Mouse (Mus musculus) inflammation-experienced regulatory T-cells, adult 6 months (primary cell): Measurements from ENCODE around the gene Coq2. TPM values are rescaled to one million over a fixed set of nuclear protein-coding genes. Genes with fewer than 3 reads are reported as not detected.
A peak's percentile ranks its signal among the peaks of the same experiment; 100 is the strongest.

Experiments
- ATAC-seq: one replicate; pipeline ENCODE4 v1.8.0; 2017
- polyA plus RNA-seq, 3 experiments: library from polyadenylated mRNA; unstranded; fragments of 100-300 nt; shearing (Covaris generic); gene quantifications; one replicate each; pipeline ENCODE4 v1.2.1; 2017

The Coq2 gene
- polyA plus RNA-seq, 3 experiments from 2014 or later, result 6.8 to 11.9 (median 11.6) TPM

DNA sequence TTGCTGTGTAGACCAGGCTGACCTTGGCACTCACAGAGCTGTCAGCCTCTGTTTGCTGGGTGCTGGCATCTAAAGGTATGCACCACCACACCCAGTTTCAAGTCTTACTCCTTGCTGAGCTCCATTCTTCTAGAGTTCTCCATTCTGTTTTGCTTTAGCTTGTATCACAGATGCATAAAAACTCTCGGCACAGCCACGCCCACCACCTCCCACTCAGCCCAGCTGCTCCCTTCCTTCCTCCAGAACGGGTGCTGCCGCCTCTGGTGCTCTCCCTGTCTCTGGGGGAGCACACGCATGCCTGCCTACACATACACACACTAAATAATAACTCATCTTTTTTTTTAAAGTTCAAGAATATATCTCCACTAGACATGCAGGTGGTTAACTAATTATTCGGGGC, 16.5 kb downstream of the Coq2 start:
- no peak for ATAC-seq

DNA sequence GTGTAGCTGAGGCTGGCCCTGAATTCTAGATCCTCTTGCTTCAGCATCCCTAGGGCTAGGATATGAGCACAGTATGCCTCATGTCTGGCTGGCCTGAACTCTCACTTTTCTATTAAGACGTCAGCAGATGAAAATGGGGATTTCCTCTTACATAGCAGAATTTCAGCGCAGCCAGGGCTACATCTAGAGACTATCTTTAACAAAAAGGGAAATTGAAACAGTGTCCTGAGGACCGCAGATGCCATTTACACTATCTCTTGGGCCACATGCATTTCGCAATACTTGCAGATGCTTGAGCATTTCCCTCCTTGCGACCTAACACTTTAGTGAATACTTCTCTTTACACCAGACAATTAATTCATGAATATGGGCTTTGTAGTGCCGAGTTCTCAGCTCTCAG, 18.6 kb downstream of the Coq2 start:
- no peak for ATAC-seq

DNA sequence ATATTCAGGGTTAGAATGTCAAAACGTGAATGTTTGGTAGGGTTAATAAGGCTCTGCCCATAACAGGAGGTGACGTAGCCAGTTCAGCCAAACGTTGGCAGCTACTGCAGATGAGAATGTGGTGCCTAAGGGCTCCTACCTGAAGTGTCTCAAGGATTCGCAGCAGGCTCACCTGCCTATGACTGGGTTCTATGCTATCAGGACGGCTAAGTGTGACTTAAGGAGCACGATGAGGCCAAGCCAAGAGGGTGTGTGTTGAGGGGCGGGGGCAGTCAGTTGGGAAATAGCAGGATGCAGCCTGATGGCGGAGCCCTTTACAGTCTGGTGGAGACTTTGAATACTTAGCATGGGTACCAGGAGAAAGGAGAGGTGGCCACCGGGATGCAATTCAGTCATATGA, 22.6 kb downstream of the Coq2 start:
- no peak for ATAC-seq

DNA sequence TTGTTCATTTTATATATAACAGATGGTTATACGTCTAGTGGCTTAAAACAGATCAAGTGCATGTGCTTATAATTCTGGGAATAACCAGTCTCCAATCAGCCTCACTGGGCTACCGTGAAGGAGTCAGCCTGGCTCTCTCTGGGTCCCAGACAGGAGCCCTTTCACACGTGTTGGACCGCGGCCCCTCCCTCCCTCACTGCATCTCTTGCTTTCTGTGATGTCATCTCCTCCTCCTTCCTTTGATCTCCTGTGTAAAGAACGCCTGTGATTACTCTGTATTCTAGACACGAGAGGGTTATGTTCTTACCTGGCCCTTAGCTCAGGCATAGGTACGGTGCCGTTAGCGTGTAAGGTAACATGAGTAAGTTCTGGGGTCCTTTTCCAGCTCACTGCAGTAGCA, 23.5 kb downstream of the Coq2 start:
- ATAC-seq, result peak; percentile 94

DNA sequence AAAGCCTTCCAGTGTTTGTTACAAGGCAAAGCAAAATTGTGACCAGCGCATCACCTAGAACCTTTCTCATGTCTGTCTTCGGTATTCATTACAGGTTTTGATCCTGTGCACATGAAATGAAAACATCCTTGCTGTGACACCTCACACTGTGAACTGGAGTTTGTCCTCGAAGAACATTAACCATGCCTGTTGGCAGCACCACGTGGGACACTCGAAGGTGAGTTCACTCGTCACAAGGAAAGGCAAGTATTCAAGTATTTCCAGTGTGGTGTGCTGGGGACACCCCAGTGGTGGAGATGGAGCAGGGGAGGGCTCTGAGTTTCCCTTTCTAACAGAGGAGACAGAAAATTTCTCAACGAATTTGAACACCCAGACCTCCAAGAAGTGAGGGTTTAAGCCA, 24.0 kb downstream of the Coq2 start:
- no peak for ATAC-seq

DNA sequence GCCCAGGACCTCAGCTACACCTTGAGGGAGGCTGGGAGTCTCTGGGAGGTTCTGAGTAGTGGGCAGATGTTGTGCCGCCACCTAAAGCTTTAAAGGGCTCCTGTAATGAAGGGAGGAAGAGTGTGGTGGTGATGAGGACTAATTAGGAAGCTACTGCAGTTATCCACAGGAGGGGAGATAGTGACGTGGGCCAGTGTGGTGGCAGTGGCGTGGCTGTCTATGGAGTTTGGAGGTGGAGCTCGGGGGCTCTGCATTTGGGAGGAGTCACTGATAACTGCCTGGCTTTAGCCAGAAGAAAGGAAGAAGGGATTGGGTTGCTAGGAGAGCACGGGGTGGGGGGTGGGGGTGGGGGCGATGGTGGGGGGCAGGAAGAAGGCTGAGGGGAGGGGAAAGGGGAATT, 26.4 kb downstream of the Coq2 start:
- no peak for ATAC-seq

DNA sequence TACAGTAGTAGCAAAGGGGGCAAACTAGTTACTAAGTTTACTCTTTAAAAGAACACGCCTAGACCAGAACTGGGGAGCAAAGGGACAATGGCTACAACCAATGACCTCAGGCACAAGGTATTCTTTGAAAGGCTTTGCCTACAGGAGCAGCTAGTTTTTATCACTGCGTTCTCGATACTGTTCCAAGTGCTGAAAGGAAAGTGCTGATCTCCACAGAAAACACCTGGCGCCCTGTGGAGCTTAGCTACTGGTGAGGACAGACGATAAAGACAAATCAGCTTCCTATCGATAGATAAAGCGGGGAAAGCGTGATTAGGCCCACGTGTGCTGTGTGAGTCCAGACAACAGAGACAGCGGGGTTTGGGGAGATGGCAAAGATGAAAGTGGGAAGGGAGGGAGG, 26.9 kb downstream of the Coq2 start:
- ATAC-seq, result no peak

DNA sequence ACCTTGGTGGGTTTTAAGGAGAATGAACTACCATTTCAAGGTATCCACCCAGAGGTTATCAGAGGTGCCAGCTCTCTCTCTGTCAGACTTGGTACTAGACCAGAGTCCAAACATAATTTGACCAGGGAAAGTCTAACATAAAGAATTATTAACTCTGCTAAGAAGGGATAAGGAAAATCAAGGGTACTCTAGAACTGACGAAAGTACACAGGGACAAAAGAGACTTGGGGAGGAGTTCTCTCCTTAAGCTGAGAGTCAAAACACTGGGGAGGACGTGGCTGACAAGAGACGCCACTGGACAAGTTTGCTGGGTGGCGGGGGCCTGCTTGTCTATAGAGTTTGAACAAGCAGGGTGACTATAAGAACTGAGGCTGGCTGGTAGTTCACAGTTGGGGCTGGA, 28.4 kb downstream of the Coq2 start:
- no peak for ATAC-seq

DNA sequence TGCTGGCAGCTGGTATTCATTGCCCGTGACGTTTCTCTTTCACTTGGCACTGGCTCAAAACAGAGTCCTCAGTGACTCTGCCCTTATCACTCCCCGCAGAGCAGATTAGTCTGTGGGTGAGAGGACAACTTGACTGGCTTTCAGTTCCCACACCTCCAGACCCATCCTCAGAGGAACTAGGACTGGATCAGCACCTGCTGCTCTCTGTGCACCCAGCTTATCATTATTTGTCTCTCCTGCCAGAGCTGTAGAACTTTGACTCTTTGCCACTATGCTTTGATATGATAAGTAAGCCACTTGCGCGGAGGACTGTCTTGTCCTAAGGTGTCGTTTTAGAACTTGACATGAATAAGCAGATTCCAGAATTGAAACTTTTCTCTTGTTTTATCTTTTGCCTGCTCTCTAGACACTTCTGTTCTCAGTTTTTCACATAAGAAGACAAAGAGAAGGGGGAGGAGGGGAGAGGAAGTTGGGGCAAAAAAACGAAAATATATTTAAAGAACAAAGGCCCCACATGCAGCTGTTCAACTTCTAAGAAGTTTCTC, 30.9 kb downstream of the Coq2 start:
- peak; percentile 35 for ATAC-seq

DNA sequence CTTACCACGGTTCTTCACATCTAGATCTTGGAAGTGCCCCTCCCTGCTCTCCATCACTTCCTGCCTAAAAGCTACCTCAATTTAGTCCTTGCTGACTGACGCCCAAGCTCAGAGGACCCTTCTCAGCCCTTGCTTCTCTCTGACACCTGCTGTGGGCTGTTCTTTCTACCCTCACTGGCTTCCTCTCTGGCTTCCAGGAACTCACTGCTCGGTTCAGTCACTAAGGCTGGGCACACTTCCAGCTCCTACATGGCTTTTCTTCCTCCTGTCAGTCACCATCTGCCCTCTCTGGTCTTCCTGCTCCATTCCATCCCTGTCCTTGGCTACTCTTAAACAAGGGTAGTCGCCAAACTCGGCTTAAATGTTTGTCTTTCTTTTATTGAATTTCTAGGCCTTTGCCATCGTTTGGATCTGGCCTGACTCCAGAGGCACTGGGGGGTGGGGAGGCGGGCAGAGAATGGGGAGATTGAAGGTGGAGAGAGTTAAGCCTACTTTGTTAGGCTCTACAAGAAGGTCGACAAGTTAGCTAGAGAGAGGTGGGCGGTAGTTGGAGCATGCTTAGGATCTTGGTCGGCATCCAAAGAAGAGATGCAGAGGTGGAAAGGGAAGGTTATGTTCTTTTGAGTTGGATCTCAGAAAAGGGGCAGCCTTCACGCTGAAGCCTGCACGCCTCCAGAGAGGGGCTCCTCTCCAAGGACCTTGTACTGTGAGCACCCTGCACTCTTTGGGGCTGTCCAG, 31.5 kb downstream of the Coq2 start:
- ATAC-seq, result peak; percentile 72

DNA sequence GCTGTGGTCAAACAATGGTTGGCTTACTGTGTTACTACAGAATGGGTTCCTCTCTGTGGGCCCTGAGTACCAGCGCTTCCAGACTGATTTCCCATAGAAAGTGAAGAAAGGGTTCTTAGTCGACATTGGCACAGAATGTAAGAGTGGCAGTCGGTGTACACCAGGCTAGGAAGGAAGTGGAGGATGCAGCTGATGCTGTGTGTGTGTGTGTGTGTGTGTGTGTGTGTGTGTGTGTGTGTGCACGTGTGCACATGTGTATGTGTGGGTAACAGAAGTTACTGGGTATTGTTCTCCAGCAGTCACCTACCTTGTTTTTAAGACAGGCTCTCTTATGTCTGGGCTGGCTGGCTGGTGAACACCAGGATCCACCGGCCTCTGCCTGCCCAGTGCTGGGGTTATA, 32.6 kb downstream of the Coq2 start:
- ATAC-seq, result no peak

DNA sequence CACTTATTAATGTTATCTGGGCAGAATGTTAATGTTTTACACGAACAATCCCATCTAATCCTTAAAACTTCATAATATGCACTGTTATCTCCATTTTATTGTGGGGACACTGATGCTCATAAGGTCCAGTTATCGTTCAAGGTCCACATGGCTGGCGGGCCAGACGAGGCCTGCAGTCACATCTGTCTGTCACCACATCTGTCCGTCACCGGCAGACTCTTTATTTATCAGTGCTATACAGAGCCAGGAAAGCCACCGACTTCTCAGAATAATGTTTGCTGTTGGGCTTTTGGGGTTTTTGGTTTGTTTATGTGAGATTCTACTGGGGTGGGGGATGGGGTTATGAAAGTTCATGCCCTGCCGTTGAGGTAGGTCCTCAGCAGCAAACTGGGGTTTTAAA, 36.5 kb downstream of the Coq2 start:
- ATAC-seq, result no peak

DNA sequence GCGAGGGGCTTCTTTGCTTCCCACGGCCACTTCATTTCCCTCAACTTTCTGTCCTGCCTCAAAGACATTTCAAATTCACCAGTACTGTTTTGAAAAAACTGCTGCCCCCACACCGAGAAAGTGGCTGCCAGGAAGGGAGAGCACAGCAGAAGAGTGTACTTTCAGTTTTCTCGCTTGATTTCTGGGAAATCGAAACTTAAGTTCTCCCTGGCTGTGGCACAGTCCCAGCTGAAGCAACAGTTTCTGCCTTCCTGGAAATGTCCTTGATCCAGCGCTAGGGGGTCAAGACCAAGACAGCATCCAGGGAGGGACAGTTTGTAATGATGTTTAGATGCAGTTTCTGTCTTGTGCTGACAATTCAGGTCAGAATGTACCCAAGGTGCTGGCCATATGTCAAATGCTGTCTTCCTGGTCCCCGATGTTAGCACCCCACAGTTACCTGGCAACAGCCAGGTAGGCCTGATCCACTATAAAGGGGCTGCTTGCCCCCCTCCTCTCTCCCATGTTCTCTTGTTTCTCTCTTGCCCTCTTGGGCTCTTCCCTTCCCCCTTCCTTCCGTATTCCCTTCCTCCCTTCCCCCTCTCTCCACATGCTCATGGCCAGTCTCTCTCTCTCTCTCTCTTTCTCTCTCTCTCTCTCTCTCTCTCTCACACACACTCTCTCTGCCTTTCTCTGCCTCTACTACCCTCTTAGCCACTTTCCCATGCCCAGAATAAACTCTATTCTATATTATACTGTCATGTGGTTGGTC, 38.0 kb downstream of the Coq2 start:
- peak; percentile 57 for ATAC-seq

DNA sequence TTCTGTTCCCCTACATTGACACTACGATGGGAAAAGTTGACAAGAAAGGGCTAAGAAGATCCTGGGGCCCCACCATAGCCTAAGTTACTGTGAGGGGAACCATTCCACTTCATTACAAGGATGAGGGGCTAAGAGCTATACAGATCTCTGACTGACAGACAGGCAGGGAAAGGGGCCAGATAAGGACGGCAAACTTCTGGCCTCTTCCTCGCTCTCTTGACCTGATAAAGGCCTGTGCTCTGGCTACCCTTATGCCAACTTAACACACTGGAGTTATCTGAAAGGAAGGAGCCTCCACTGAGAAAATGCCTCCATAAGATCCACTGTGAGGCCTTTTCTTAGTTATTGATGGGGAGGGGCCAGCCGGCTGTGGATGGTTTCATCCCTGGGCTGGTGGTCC, 39.0 kb downstream of the Coq2 start:
- ATAC-seq, result no peak

DNA sequence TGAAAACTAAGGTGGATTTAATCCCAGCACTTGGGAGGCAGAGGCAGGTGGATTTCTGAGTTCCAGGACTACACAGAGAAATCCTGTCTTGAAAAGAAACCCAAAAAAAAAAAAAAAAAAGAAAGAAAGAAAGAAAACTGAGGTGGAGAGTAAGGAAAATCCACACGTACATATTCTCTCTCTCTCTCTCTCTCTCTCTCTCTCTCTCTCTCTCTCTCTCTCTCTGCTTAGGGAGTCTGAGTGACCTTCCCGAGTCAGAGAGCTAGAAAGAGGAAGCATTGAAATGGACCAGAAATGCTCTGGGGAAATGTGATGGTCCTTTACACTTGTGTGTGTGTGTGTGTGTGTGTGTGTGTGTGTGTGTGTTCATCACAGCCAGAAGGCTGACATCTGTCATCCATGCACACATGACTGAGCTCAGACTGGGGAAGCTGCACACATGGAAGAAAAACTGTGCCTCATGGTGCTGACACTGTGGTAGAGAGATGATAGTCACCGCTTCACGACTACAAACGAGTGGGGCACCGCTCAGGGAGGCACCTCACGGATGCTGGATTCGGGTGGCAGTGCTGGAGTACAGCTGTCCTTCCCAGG, 40.0 kb downstream of the Coq2 start:
- ATAC-seq, result no peak

DNA sequence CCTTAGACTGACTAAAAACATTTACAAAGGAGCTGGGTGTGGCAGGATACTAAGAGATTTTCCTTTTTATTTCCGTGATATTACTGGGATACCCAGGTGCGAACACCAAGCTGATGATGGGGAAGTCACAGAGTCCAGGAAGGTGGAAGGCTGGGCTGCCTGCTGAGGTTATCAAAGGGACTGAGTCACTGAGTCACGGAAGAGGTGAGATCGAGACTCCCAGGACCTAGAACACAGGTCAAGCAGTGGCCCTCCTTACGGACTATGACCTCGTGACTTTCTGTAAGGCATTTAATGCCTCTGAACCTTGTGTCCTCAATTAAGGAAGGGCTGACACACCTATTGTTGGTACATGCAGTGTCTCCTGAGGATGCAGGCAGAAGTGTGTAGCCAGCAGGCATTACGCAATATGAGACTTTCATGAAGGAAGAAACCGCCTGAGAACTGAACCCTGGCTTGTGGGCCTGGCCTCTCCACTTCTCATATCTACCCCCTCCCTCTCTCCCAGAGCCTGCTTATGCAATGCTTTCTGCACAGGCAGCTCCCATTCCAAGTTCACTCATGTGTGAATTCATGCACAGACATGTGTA, 42.3 kb downstream of the Coq2 start:
- no peak for ATAC-seq

DNA sequence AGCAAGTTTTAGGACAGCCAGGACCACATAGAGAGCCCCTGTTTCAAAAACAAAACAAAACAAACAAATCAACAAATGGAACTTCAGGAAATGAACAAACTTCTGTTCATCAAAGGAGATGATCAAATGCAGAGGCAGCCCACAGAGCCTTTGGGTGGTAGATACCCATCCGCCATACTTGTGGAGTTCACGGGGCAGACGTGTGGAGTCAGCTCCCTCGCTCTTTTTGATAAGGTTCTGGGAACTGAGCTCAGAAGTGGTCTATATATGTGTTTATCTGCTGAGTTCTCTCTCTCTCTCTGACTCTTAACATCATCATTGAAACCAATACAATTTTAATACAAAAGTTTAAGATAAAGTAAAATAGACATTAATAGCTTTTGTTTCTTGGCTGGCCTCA, 46.1 kb downstream of the Coq2 start:
- no peak for ATAC-seq

DNA sequence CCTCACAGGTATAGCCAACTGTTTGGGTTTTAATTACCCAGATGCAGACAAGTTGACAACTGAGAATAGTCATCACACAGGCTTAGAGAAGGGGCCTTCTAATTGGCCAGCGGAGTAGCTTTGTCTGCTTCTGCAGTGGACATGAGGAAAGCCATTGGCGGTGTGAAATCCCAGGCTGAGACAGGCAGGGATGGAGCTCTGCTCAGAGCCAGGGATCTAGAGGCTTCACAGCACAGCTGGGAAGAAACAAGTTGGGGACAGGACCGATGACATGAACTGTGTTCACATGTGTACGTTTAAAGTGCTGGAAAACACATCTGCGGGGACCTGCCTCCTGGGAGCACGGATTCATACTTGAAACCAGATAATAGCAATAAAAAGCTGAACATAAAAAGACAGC, 48.4 kb downstream of the Coq2 start:
- no peak for ATAC-seq

DNA sequence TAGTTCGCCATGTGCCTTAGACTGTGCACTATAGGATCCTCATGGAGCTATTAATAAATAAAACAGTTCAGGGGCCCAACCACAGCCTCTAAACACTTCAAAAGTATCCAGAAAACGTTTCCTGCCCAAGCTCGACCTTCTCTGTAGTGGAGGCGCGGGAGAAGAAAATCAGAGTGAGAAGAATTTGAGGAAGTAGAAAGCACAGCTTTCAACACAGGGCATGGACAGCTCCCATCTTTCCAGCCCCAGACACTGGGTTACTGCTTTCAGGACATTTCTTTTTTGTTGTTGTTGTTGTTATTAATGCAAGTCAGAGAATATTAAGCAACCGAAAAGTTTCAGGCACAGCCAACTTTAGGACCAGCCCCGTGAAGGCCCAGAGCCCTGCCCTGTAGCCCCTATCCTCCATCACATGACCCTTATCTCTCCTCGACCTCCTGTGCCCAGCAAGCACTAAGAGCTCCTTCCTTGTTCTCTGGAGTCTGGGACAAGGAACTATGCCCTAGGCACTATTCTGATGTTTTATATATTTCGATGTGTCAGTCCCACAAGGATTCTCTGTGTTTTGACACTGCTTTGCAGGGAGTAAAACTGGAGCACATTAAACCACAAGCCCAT, 50.1 kb downstream of the Coq2 start:
- no peak for ATAC-seq

DNA sequence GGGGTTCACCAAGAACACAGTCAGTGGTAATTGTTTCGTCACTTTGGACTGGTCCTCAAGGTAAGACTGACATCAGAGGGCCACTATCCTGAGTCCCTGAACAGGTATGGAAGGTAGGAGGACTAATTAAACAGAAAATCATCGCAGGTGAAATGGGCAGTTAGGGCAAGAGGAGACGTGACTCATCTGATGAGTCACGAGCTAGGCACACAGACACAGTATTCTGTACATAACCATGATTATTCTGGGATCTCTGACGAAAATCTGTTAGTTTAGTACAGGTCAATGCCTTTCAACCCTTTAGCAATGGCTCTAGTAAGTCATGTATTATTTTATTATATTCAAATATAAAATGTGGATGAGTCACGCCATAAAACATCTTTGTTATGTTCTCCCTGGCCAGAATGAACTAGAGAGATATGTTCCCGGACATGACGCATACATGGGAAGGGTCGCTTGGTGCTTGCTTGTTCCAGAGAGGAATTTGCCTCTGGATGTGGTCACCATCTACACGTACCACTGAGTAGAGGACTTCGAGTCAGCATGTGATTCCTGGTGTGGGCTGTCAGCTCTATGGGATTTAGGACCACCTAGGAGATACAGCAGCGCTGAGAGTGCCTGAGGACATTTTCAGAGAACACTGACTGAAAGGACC, 52.3 kb downstream of the Coq2 start:
- ATAC-seq, result no peak

DNA sequence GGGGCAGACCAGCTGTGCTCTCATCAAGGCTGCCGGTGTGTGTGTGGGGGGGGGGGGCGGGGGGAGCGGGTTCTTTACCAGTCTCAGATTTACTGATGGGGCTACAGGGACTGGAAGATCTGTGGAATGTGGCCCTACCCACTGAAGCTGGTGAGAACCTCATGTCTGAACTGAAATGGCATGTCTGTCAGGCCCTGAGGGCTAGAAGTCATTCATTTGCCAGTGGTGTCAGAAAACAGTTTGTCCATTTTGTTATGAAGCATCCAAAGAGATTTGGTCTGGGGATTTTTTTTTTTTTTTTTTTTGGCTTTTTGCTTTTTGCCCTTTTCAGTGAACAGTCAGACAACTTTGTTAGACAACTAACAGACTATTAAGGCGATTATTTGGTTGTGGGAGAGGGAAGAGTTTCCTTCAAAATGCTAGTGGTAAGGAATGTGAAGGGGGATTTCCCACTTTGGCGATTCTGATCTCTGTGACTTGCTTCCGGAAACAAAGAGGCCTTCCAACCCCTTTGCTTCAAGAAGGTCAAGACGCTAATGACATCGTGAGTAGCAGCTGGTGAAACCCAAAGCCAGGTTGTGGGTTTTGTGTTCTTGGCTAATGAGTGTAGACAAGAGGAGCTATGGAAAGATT, 52.9 kb downstream of the Coq2 start:
- ATAC-seq, result peak; percentile 80

DNA sequence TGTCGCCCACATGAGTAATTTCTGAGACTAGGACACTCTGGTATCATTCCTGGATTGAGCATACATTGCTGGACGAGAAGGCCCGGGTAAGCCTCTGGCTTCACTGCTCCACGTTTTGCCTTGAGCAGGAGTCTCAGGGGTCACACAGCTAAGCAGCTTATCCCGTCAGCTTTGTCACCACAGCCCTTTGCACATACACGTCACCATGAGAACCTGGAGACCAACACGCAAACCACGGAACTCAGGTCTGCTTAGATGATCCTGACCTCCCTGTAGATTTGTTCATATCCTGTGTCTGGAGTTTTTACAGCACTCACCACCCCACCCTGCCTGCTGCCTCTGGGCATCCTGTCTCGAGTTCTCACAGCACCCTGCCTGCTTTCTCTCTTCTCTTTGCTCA, 54.0 kb downstream of the Coq2 start:
- ATAC-seq, result peak; percentile 54
